Mouse (Mus musculus) kidney, postnatal 10 days (tissue): ENCODE measurements around the gene Il1rl2.
A peak's percentile ranks its signal among the peaks of the same experiment; 100 is the strongest.
"Not testable (repeated sequence)": the region's sequence is repeated elsewhere in the genome, so short reads cannot be mapped to it uniquely, and the experiment has no call there.

Experiments used
- DNase-seq: peaks from one replicate; pipeline ENCODE4 v3.0.0; 2021; ENCODE audit warnings: mixed read lengths

Gene Il1rl2

GRCm38 (mm10) chr1:40324457-40324856 lies at the start of gene Il1rl2:
Gene Il1rl2, plus strand, starts transcription at chr1:40324610.
- peak; percentile 65 for DNase-seq

- no peak for DNase-seq
Measured at GRCm38 (mm10) chr1:40275285-40276013, 49.0 kb upstream of the Il1rl2 start.

- no peak for DNase-seq
Measured at GRCm38 (mm10) chr1:40277944-40278343, 46.5 kb upstream of the Il1rl2 start.

- DNase-seq, result no peak
Measured at GRCm38 (mm10) chr1:40278720-40279119, 45.7 kb upstream of the Il1rl2 start.

- no peak for DNase-seq
Measured at GRCm38 (mm10) chr1:40279182-40279743, 45.1 kb upstream of the Il1rl2 start.

- DNase-seq, result no peak
Measured at GRCm38 (mm10) chr1:40281950-40282349, 42.5 kb upstream of the Il1rl2 start.

DNA sequence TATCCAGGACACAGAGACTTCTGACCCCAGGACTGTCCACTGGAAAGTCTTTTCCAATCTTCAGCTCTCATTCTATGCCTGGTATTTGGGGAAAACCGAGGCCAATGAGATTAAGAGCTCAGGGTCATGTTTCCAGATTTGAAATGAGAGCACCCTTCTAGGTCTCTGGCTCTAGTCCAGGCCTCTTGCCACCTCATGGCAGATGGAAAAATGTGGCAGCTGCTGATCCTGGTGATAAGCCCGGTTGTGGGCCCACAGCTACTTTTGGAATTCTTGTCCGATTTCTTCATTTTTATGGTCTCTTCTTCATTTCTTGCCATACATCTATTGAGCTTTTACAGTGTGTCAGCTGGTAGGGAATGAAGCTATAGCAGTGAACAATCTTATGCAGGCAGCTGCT lies 42.0 kb upstream of the Il1rl2 start:
- DNase-seq, result no peak

GRCm38 (mm10) chr1:40283995-40284394 lies 40.4 kb upstream of the Il1rl2 start:
- DNase-seq, result no peak

DNA sequence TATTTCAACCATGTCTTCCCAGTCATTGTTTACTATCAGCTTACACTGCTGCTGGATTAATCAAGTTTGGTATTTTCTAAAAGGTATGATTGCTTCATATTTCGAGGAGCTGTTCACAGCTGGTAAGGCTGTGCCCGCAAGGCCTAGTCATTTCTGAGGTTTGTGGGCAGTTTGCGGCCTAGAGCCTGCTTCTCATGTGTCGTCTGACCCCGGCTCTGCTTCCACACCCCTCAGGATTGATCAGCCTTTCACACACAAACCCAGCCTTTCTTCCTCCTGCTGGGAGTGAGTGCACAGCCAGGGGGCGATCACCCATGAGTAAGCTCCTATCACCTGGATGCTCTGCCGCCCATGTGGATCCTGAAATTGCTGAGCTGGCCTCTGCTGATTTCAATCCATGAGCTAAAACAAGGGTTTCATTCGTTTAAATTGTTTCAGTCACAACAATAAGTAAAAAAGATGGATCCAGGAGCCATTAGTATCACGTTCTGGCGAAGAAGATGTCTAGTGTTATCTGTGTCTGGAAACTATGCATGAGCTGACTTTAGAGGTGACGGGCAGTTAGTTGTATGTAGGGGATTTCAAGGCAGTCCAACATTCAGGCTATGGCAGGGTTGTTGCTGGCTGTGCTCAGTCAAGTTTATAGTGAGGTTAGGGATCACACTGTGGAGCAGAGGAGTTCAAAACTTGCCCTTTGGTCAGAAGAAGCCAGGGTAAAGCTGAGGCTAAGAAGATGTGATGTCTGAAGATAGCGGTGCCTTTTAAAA lies 33.7 kb upstream of the Il1rl2 start:
- DNase-seq, result no peak

DNA sequence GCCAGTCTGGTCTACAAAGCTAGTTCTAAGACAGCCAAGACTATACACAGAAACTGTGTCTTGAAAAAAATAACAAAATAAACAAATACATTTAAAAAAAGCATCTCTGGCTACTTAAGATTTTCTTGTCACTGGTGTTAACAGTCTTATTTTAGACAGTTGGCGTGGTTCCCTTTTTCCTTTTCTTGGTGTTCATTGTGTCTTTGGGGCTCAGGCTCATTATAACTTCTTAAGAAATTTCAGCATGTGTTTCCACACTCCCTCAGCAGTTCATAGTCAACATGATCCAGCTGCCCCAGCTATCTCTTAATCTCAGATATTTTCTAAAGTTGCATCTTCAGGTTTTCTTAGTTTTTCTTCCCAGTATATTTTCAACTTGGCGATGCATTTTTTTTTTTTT lies 32.2 kb upstream of the Il1rl2 start:
- DNase-seq, result no peak

- no peak for DNase-seq
Measured at GRCm38 (mm10) chr1:40293891-40294290, 30.5 kb upstream of the Il1rl2 start.

DNA sequence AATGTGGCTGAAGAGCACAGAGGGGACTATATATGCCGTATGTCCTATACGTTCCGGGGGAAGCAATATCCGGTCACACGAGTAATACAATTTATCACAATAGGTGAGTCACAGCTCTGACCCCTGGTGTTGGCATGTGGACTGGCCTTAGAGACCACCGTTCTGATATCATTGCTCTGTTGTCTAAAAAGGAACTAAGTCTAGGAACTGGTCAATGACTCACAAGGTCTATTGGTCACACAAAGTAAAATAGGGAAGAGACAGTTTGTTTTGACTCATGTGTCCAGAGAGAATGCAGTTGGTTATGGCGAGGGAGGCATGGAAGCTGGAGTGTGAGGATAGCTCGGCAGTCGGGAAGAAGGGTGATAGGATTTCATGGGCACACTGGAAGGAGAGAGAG lies 29.6 kb upstream of the Il1rl2 start:
- no peak for DNase-seq

GRCm38 (mm10) chr1:40298053-40298452 lies 26.4 kb upstream of the Il1rl2 start:
- no peak for DNase-seq

DNA sequence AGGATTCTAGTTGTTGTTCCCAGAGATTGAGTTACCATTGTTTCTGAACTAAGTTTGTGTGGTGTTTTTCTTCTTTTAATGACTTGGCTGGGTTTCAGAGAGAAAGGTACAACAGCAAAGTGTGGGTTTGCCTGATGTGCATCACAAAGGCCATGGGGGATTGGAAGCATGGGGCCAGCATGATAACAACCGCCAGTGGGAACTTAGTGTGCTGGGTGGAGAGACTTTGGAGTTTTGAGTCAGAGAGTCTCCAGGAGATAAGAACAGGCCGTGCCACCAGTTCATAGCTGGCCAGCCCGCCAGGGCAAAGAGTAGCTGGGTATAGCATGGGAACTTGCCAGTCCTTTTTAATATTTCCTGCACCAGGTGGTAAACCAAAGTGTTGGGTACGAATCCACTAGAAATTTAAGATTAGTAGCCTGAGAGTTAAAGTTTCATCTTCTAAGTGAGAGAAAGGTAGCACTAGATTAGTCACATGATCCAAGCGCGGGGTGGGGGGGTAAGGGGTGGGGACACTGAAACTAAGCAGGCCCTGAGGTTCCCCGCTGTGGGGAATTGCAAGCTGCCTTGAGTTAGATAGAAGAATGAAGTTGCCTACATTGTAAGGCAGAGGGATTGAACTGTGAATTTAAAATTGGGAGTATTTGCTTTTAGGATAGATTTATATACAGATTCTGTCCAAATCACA lies 21.1 kb upstream of the Il1rl2 start:
- no peak for DNase-seq

- not testable (repeated sequence) for DNase-seq
Measured at GRCm38 (mm10) chr1:40304321-40304720, 20.1 kb upstream of the Il1rl2 start.

- no peak for DNase-seq
Measured at GRCm38 (mm10) chr1:40306111-40306510, 18.3 kb upstream of the Il1rl2 start.

DNA sequence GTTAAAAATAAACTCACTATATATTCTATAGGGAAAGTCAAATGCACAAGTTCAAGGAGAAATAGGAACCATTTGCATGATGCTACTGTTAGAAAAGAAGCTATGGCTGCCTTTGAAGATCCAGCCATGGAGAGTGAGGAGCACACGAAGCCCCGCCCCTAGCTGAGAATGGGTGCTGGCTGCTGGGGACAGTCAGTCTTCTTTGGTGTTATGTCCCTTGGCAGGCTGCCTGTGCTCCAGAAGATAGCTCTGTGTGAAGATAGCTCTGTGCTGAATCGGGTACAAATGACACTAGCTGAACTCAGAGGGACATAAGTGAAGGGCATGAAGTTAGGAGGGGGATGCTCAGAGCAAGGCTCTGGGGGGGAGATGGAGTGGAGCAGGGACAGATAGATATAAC lies 13.3 kb upstream of the Il1rl2 start:
- no peak for DNase-seq

- no peak for DNase-seq
Measured at GRCm38 (mm10) chr1:40311625-40312024, 12.8 kb upstream of the Il1rl2 start.

- no peak for DNase-seq
Measured at GRCm38 (mm10) chr1:40314016-40314415, 10.4 kb upstream of the Il1rl2 start.

DNA sequence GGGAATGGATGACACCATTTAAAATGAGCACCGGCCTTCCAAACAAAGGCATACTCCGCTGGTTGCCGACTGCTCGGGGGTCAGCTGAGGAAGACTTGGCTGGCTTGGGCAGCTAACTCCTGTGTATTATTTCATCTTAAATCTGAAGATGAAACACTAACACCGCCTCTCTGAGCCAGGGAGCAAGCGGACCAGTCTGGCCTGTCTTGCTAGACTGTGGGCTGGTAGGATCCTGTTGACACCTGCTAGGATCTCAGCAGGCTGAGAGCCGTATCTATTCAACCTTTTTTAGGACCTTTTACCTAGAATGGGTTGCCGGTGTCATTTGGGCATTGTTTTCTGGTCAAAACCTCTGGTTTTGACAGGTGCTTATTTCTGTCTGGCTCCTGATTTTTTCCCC lies 6.8 kb upstream of the Il1rl2 start:
- DNase-seq, result no peak

GRCm38 (mm10) chr1:40321824-40322223 lies 2.6 kb upstream of the Il1rl2 start:
- DNase-seq, result no peak

- DNase-seq, result no peak
Measured at GRCm38 (mm10) chr1:40322543-40322942, 1.9 kb upstream of the Il1rl2 start.

GRCm38 (mm10) chr1:40324955-40325702 lies 719 bp downstream of the Il1rl2 start:
- DNase-seq, result peak; percentile 25
